Mouse (Mus musculus) layer of hippocampus, postnatal 10 days (tissue): Measurements from ENCODE around the gene Gm20441. TPM values are rescaled to one million over a fixed set of nuclear protein-coding genes. Genes with fewer than 3 reads are reported as not detected.

ENCODE experiments used
- total RNA-seq, 2 experiments: library from RNA; stranded (reverse); gene quantifications; 2 replicates each; pipeline ENCODE4 v1.2.3; 2021

Gm20441 gene
- total RNA-seq, 2 experiments from 2014 or later: not detected

Other genes starting within 250 kb of the Gm20441 start
- 10 to 100 TPM; 24.0 to 24.7 TPM for gene Lrrc75b, start 220.6 kb downstream of the Gm20441 start, total RNA-seq
- gene Ggt1, start 219.3 kb downstream of the Gm20441 start, total RNA-seq: 1 to 10 TPM; 2.7 to 3.7 TPM
- 1 to 10 TPM; 2.6 to 2.9 TPM for gene Ggt5, start 191.6 kb downstream of the Gm20441 start, total RNA-seq
- 1 to 10 TPM; 1.6 to 2.8 TPM for gene Susd2, start 136.9 kb downstream of the Gm20441 start, total RNA-seq
- 10 to 100 TPM; 72.5 to 96.4 TPM for gene Cabin1, start 16.6 kb downstream of the Gm20441 start, total RNA-seq
- 10 to 100 TPM; 34.4 to 34.8 TPM for gene Ddt, start 7.5 kb downstream of the Gm20441 start, total RNA-seq
- under 1 TPM; 0.96 to 0.98 TPM for gene Gstt3, start 460 bp upstream of the Gm20441 start, total RNA-seq
- 1 to 10 TPM; 2.8 to 5.2 TPM for gene Gstt1, start 17.6 kb upstream of the Gm20441 start, total RNA-seq
- gene Gstt4, start 41.6 kb upstream of the Gm20441 start, total RNA-seq: not detected
- gene Gstt2, start 56.5 kb upstream of the Gm20441 start, total RNA-seq: 1 to 10 TPM; 5.0 to 6.1 TPM
- 100 to 1,000 TPM; 674 to 738 TPM for gene Mif, start 79.3 kb upstream of the Gm20441 start, total RNA-seq
- 1 to 10 TPM in 1 of 2 experiments, not detected in 1; 1.7 TPM for gene Derl3, start 112.5 kb upstream of the Gm20441 start, total RNA-seq
- gene Smarcb1, start 140.7 kb upstream of the Gm20441 start, total RNA-seq: 10 to 100 TPM; 99.2 to 99.3 TPM
- gene Chchd10, start 152.2 kb upstream of the Gm20441 start, total RNA-seq: 100 to 1,000 TPM; 185 to 218 TPM
- gene Mmp11, start 155.5 kb upstream of the Gm20441 start, total RNA-seq: 1 to 10 TPM; 2.0 to 4.1 TPM
- under 1 TPM; 0.71 to 0.83 TPM for gene Gm867, start 159.7 kb upstream of the Gm20441 start, total RNA-seq
- not detected for gene Vpreb3, start 162.1 kb upstream of the Gm20441 start, total RNA-seq
- gene Gm5134, start 173.6 kb upstream of the Gm20441 start, total RNA-seq: not detected